Mouse (Mus musculus) kidney, embryonic 16.5 days (tissue): ENCODE results near the gene Lrig1. TPM values are rescaled to one million over a fixed set of nuclear protein-coding genes. Genes with fewer than 3 reads are reported as not detected.

Source experiments
- ATAC-seq: fragments of 200-750 bp; cut with Nextera tagmentation; 2 replicates; pipeline ENCODE4 v1.8.0; 2017; ENCODE audit warnings: moderate TSS enrichment; ENCODE audit not compliant: low FRiP score, low TSS enrichment
- H3K27ac ChIP-seq: fragments of 300-500 bp; sonication (generic); 2 replicates; pipeline ENCODE4 v1.5.1; 2014; ENCODE audit warnings: low read length
- H3K27me3 ChIP-seq: fragments of 300-500 bp; sonication (generic); 2 replicates; pipeline ENCODE4 v1.6.1; 2014; ENCODE audit warnings: low read length, control low read depth, mixed read lengths; ENCODE audit not compliant: insufficient read depth
- H3K36me3 ChIP-seq: fragments of 300-500 bp; sonication (generic); 2 replicates; pipeline ENCODE4 v1.6.1; 2014; ENCODE audit warnings: low read length, control low read depth, mixed read lengths; ENCODE audit not compliant: insufficient read depth
- H3K4me1 ChIP-seq: fragments of 300-500 bp; sonication (generic); 2 replicates; pipeline ENCODE4 v1.6.1; 2014; ENCODE audit warnings: low read length, control low read depth, mixed read lengths; ENCODE audit not compliant: insufficient read depth
- H3K4me2 ChIP-seq: fragments of 300-500 bp; sonication (generic); replicated peaks from 2 replicates; pipeline ENCODE4 v1.6.1; 2014; ENCODE audit warnings: low read depth, low read length
- H3K4me3 ChIP-seq: fragments of 300-500 bp; sonication (generic); 2 replicates; pipeline ENCODE4 v1.5.1; 2014; ENCODE audit warnings: mild to moderate bottlenecking, low read length
- H3K9ac ChIP-seq: fragments of 300-500 bp; sonication (generic); replicated peaks from 2 replicates; pipeline ENCODE4 v1.6.1; 2014; ENCODE audit warnings: low read length
- H3K9me3 ChIP-seq: fragments of 300-500 bp; sonication (generic); 2 replicates; pipeline ENCODE4 v1.6.1; 2016; ENCODE audit warnings: low read length, control low read depth
- WGBS: fragments of 180-500 bp; shearing (Covaris S2); extraction: QIAGEN DNeasy Blood & Tissue Kit; methylation state at CpG from one replicate; pipeline ENCODE4 v1.1.7; 2014; 5-methylcytosine and 5-hydroxymethylcytosine counted together
- polyA plus RNA-seq: library from polyadenylated mRNA; unstranded; fragments of >200 nt; fragmentation: Nextera tagmentation; extraction: Ambion mirVana; gene quantifications from 2 replicates; pipeline ENCODE4 v1.2.1, GENCODE M21; 2015

Lrig1 gene
- polyA plus RNA-seq, 1 experiment from 2014 or later: 7.4 TPM

- Histone ChIP-seq H3K36me3 (no peaks in the 10 kb centered on the region), H3K9me3 (no peaks in the 10 kb centered on the region), H3K9ac (peak overlapping the region; percentile 89), H3K4me1 (peaks cover 46% of the 10 kb centered on the region), H3K27ac (peak overlapping the region; percentile 90), H3K27me3 (0 out of 2 replicates have a peak, but pooled peaks cover 6% of the 10 kb centered on the region), H3K4me2 (peak overlapping the region; percentile 95), H3K4me3 (peak overlapping the region; percentile 87)
- peak; percentile 52 for ATAC-seq
- under 1% methylated on average over 54 of the region's 95 CpGs for WGBS
Measured at GRCm38 (mm10) chr6:94699173-94699987, 578 bp downstream of the Lrig1 start.

- H3K4me3 ChIP-seq: peak overlapping the region; percentile 87
- peak overlapping the region; percentile 89 for H3K9ac ChIP-seq
- H3K9me3 ChIP-seq: no peaks in the 10 kb centered on the region
- no peak for ATAC-seq
- H3K4me1 ChIP-seq: peaks cover 47% of the 10 kb centered on the region
- H3K4me2 ChIP-seq: peak overlapping the region; percentile 95
- 6% methylated on average over 11 of the region's 11 CpGs for WGBS
- no peaks in the 10 kb centered on the region for H3K36me3 ChIP-seq
- 0 out of 2 replicates have a peak, but pooled peaks cover 6% of the 10 kb centered on the region for H3K27me3 ChIP-seq
- H3K27ac ChIP-seq: no peak overlapping the region
Measured at GRCm38 (mm10) chr6:94698509-94699172, 1.3 kb downstream of the Lrig1 start.

GRCm38 (mm10) chr6:94697423-94697822 lies 2.5 kb downstream of the Lrig1 start:
- peaks cover 56% of the 10 kb centered on the region for H3K4me1 ChIP-seq
- WGBS: 86% methylated on average over 1 of the region's 1 CpGs
- H3K4me3 ChIP-seq: no peak overlapping the region
- no peak overlapping the region for H3K27ac ChIP-seq
- H3K9ac ChIP-seq: no peak overlapping the region
- 0 out of 2 replicates have a peak, but pooled peaks cover 3% of the 10 kb centered on the region for H3K27me3 ChIP-seq
- no peaks in the 10 kb centered on the region for H3K36me3 ChIP-seq
- no peak for ATAC-seq
- peak overlapping the region; percentile 95; the same call in 1 of the 2 replicates for H3K4me2 ChIP-seq
- no peaks in the 10 kb centered on the region for H3K9me3 ChIP-seq

- H3K9me3 ChIP-seq: no peaks in the 10 kb centered on the region
- H3K9ac ChIP-seq: no peak overlapping the region
- peaks cover 62% of the 10 kb centered on the region for H3K4me1 ChIP-seq
- no peaks in the 10 kb centered on the region for H3K36me3 ChIP-seq
- 50% methylated on average over 10 of the region's 10 CpGs for WGBS
- H3K27me3 ChIP-seq: no peaks in the 10 kb centered on the region
- H3K4me2 ChIP-seq: 0 out of 2 replicates have a peak overlapping the region, but pooled peaks have one; percentile 18
- H3K27ac ChIP-seq: no peak overlapping the region
- no peak overlapping the region for H3K4me3 ChIP-seq
- ATAC-seq: no peak
Measured at GRCm38 (mm10) chr6:94696182-94697080, 3.5 kb downstream of the Lrig1 start.

- Histone ChIP-seq H3K4me3 (no peak overlapping the region), H3K27ac (no peak overlapping the region)
Measured at GRCm38 (mm10) chr6:94695121-94695930, 4.6 kb downstream of the Lrig1 start.

GRCm38 (mm10) chr6:94694481-94694880 lies 5.5 kb downstream of the Lrig1 start:
- Histone ChIP-seq H3K4me2 (no peak overlapping the region), H3K27ac (no peak overlapping the region), H3K9me3 (no peaks in the 10 kb centered on the region), H3K27me3 (no peaks in the 10 kb centered on the region), H3K9ac (no peak overlapping the region), H3K4me3 (no peak overlapping the region), H3K4me1 (peaks cover 73% of the 10 kb centered on the region), H3K36me3 (no peaks in the 10 kb centered on the region)
- no peak for ATAC-seq
- 43% methylated on average over 1 of the region's 1 CpGs for WGBS

More at GRCm38 (mm10) chr6:94695121-94695930, 4.6 kb downstream of the Lrig1 start:
- no peaks in the 10 kb centered on the region for H3K36me3 ChIP-seq
- H3K9ac ChIP-seq: no peak overlapping the region
- no peaks in the 10 kb centered on the region for H3K27me3 ChIP-seq
- WGBS: 67% methylated on average over 9 of the region's 9 CpGs
- H3K4me1 ChIP-seq: peaks cover 67% of the 10 kb centered on the region
- no peak overlapping the region for H3K4me2 ChIP-seq
- ATAC-seq: no peak
- no peaks in the 10 kb centered on the region for H3K9me3 ChIP-seq

- Histone ChIP-seq H3K9me3 (no peaks in the 10 kb centered on the region), H3K9ac (no peak overlapping the region), H3K4me3 (no peak overlapping the region), H3K27me3 (no peaks in the 10 kb centered on the region), H3K36me3 (no peaks in the 10 kb centered on the region), H3K27ac (no peak overlapping the region), H3K4me2 (no peak overlapping the region), H3K4me1 (peaks cover 73% of the 10 kb centered on the region)
- 72% methylated on average over 9 of the region's 9 CpGs for WGBS
- ATAC-seq: no peak
Measured at GRCm38 (mm10) chr6:94693091-94693490, 6.9 kb downstream of the Lrig1 start.

GRCm38 (mm10) chr6:94692003-94692402 lies 8.0 kb downstream of the Lrig1 start:
- ATAC-seq: no peak
- Histone ChIP-seq H3K9ac (no peak overlapping the region), H3K36me3 (no peaks in the 10 kb centered on the region), H3K4me2 (no peak overlapping the region), H3K27ac (0 out of 2 replicates have a peak overlapping the region, but pooled peaks have one; percentile 21), H3K9me3 (no peaks in the 10 kb centered on the region), H3K27me3 (no peaks in the 10 kb centered on the region), H3K4me1 (peaks cover 62% of the 10 kb centered on the region), H3K4me3 (no peak overlapping the region)
- WGBS: 33% methylated on average over 2 of the region's 2 CpGs

- Histone ChIP-seq H3K9me3 (no peaks in the 10 kb centered on the region), H3K4me2 (no peak overlapping the region), H3K4me3 (no peak overlapping the region), H3K36me3 (no peaks in the 10 kb centered on the region), H3K4me1 (peaks cover 56% of the 10 kb centered on the region), H3K27me3 (no peaks in the 10 kb centered on the region), H3K9ac (no peak overlapping the region), H3K27ac (no peak overlapping the region)
- WGBS: 65% methylated on average over 7 of the region's 7 CpGs
- no peak for ATAC-seq
Measured at GRCm38 (mm10) chr6:94690247-94690646, 9.7 kb downstream of the Lrig1 start.
